Mouse (Mus musculus) layer of hippocampus, postnatal 25 days (tissue): ENCODE results near the gene Mmrn2. TPM values are rescaled to one million over a fixed set of nuclear protein-coding genes. Genes with fewer than 3 reads are reported as not detected.
"Not testable (repeated sequence)": the region's sequence is repeated elsewhere in the genome, so short reads cannot be mapped to it uniquely, and the experiment has no call there.

Experiments used
- DNase-seq, 2 experiments: peaks; one replicate each; pipeline ENCODE4 v3.0.0; 2022; ENCODE audit warnings: mixed read lengths in 2 of 2, low spot score in 1 of 2; ENCODE audit errors: extremely low spot score in 1 of 2
- total RNA-seq, 2 experiments: library from RNA; stranded (reverse); gene quantifications; 2 replicates each; pipeline ENCODE4 v1.2.3; 2021

Gene Mmrn2
- total RNA-seq, 2 experiments from 2014 or later = 3.5 to 3.9 TPM

GRCm38 (mm10) chr14:34399301-34399700 lies 24.0 kb downstream of the Mmrn2 start:
- no peak for DNase-seq

- no peak for DNase-seq
These were observed 24.8 kb downstream of the Mmrn2 start for GRCm38 (mm10) chr14:34400021-34400420.

DNA sequence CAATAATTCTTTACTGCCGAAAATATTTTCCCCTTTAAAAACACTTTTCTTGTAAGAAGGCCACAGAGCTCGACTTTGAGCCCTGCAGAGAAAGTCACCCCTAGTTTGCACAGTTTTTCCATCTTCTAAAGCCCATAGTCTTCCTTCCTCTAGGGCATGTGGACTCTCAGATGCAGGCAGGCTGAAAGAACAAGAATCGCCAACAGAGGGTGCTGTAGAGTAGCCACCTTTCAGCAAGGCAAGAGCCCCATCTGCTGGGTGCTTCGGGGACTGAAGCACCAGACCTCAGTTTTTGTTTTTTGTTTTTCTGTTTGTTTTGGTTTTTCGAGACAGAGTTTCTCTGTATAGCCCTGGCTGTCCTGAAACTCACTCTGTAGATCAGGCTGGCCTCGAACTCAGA lies 25.9 kb downstream of the Mmrn2 start:
- peak; percentile 41 to 86 for DNase-seq

DNA sequence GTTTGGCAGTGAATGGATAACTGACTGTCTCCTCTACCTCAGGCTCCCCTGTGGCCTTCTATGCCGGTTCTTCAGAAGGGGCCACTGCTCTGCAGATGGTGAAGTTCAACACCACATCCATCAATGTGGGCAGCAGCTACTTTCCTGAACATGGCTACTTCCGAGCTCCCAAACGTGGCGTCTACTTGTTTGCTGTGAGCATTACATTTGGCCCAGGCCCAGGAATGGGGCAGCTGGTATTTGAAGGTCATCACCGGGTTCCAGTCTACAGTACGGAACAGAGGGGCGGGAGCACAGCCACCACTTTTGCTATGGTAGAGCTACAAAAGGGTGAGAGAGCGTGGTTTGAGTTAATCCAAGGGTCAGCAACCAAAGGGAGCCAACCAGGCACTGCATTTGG lies 27.6 kb downstream of the Mmrn2 start:
- no peak for DNase-seq

DNA sequence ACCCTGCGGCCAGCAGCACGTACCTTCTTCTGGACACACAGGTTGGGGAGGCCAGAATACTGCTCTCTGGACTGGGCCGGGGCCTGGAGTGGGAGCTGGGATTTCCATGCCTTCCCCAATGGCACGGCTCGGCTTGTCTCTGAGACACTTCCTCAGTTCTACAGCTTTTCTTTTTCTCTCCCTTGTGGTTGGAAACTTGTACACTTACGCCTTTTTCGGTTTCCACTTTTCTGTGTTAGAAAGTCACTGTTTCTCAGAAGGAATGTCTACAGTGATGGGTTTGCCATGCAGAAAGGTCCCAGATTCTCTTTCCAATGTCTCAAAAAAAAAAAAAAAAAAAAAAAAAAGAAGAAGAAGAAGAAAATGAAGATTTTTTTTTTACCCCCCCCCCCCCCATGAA lies 28.2 kb downstream of the Mmrn2 start:
- no peak for DNase-seq

DNA sequence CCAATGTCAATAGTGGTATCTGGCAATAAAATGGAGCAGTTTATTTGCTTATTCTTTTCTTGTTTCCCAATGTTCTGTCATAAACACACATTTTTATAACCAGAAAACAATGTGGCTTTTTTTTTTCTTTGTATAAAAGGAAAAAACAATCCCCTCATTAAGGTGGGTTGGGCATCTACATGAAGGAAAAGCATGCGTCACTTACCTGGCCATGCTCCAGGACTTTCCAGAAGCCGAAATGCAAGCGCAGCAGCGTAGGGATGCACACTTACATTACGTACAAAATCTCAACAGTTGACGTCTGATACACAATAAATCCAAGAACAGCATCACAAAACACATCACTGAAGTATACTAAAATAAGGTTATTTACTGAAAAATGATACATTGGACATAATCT lies 35.5 kb downstream of the Mmrn2 start:
- DNase-seq = no peak

GRCm38 (mm10) chr14:34412164-34412896 lies 37.1 kb downstream of the Mmrn2 start:
- no peak for DNase-seq

DNA sequence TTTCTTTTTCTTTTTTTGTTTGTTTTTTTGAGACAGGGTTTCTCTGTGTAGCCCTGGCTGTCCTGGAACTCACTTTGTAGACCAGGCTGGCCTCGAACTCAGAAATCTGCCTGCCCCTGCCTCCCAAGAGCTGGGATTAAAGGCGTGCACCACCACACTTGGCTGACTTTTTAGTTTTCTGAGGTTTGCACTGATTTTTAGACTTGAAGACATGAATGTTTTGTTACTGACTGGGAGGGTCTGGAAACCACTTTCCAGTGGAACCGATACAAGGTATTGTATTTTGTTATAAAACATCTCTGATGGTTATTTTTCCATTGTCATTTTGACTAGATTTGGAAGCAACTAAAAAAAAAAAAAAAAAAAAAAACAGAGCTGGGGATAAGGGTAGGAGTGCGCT lies 41.7 kb downstream of the Mmrn2 start:
- DNase-seq = not testable (repeated sequence)

DNA sequence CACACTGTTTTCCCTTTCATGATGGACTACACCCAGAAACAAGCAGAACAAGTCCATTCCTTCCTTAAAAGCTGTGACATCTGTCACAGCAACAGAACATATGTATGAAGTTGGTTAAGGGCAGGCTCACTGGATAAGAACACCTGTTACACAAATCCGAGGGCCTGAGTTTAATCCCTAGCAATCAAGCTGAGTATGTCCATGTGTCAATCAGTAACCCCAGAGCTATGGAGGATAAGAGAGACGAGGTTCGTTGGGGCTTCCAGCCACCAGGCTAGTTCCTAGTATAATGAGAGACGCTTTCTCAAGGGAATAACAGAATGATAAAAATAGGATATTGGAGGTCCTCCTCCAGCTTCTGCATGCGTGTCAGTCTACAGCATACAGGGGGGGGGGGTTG lies 42.2 kb downstream of the Mmrn2 start:
- no peak for DNase-seq

DNA sequence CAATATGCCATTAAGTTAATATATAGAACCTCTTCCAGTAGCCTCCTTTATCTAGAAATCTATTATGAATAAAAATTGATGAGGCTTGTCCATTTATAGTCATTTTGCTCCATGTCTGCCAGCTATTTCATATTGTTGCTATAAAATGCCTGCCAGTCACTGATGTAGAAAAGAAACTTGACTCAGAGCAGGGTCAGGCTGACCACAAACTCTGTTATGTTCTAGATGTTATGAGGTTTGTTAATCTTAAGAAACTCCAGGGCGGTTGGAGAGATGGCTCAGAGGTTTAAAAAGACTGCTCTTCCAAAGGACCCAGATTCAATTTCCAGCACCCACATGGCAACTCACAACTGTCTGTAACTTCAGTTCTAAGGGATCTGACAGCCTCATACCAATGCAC lies 45.8 kb downstream of the Mmrn2 start:
- DNase-seq = no peak

DNA sequence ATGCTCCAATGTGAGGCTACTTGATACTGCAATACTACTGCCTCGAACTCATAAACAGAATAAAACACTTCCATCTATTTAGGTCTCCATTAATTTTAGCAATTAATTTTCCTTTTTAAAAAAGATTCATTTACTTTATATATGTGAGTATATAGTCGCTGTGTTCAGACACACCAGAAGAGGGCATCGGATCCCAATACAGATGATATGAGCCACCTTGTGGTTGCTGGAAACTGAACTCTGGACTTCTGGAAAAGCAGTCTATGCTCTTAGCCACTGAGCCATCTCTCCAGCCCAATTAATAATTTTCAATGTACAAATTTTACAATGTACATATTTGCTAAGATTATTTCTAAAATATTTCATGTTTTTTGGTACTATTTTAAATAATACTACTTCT lies 53.0 kb downstream of the Mmrn2 start:
- DNase-seq = no peak

- DNase-seq = no peak
These were observed 53.8 kb downstream of the Mmrn2 start for GRCm38 (mm10) chr14:34429069-34429468.

DNA sequence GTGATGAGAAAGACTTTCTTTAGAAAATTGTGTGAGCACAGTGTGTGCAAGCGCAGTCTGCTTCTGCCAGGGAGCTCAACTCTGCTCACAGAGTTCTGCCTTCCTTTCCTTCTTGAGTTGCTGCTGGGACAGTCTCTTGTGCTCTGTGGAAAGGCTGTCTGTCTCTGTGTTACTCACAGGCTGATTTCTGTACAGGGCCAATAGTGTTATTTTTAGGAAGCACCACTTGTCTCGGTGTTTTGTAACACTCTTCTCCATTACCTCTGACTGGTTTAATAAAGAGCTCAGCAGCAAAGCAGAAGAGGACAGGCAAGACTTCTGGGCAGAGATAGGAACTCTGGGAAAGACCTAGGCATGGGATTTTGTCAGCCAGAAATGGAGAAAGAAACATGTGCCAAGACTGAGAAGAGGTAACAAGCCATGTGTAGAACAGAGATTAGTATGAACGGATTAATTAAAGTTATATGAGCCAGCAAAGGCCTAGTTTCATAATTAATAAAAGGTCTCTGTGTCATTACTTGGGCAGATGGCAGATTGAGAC lies 65.3 kb downstream of the Mmrn2 start:
- no peak for DNase-seq

DNA sequence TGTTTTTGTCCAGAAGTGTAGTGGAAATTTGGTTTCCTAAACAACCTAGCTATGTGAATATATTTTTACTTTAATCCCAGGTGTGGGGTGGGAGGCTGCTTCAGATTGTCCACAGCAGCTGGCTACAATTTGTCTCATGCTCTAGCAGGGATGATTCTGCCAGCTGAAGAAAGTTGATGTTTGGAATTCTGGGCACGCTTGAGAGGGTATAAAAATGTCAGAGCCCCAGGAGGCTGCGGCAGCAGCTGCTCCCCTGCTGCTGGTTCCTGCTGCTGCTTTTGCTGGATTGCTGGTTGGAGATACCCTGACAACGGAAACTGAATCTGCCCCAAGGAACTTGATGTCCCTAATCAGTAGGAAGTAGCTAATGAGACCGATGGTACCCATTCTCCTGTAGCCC lies 67.3 kb downstream of the Mmrn2 start:
- no peak for DNase-seq

DNA sequence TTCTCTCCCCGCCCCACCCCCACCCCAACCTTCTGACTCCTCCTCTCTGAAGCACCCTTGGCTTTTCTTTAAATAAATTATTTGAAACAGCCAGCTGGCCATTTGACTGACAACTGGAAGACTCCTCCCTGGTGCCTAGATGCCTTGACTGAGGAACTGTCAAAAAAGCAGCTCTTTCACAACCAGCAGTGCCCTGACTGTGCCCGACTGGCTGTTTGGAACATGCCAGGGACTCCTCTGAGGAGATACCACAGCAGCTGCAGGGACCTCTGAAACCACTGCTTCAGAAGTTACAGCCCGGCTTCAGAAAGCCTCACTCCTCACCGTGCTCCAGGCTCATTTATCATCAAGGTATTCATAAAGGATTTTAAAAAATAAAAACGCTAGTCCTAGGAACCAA lies 69.1 kb downstream of the Mmrn2 start:
- no peak for DNase-seq

DNA sequence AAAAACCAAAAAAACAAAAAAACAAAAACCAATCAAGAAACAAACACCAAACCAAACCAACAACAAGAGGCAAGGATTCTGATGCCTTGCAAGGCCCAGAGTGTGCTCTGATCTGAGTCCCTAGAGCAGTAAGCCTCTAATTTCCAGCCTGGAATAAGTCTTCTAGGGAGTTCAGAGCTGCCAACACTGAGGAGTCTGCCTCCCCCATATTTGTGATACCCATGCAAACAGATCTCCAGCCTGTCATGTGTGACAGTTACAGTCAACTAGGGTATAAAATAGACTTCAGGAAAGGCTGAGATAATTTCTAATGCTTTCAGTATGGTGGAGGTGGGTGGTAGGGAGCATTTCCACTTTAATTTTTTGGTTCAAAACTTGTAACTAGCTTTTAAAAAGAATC lies 69.7 kb downstream of the Mmrn2 start:
- DNase-seq = no peak

DNA sequence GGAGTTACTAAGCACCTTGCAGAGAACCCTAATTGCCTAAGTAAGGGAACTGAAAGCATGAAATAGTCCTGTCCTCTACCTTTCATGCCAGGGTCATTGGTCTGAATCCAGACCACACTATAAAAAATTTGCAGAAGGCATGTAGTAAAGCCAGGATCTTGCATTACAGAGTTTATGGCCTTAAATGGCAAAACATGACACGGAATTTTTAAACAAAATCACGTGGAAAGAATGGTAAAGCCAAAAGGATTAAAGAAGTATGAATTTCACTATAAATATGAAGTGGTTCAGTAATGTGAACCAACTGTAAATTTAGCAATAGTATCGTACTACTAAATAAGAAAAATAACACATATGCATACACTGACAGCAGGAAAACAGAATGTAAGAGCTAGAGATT lies 70.1 kb downstream of the Mmrn2 start:
- no peak for DNase-seq

DNA sequence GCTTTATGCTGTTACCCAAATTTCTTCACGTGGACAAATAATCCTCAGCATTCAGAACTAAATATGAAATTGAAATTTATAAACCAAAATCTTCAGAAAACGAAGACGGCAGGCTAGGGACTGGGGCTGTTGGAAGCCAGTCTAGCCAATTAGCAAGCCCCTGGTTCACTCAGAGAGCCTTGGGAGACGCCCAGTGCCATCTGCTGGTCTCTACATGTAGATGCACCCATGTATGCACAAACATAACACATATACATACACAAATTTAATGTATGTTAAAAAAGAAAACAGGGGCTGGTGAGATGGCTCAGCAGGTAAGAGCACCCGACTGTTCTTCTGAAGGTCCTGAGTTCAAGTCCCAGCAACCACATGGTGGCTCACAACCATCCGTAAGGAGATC lies 71.4 kb downstream of the Mmrn2 start:
- DNase-seq = no peak

DNA sequence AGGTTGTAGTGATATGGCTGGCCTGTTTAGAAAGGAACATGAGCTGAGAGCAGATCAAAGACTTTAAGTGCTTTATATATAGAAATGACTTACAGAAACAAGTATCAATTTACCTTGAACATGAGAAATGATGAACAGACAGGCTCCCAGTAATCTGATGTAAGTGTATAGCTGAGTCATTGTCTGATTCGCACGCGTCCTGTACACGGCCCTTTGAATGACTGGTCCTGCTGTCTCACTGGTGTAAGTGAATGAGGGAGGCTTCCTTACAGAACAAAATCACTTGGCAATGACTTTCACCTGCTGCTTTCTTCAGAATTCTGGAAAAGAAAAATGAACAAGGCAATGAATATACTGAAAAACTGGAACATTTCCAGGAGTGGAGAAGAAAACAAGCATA lies 72.4 kb downstream of the Mmrn2 start:
- no peak for DNase-seq

DNA sequence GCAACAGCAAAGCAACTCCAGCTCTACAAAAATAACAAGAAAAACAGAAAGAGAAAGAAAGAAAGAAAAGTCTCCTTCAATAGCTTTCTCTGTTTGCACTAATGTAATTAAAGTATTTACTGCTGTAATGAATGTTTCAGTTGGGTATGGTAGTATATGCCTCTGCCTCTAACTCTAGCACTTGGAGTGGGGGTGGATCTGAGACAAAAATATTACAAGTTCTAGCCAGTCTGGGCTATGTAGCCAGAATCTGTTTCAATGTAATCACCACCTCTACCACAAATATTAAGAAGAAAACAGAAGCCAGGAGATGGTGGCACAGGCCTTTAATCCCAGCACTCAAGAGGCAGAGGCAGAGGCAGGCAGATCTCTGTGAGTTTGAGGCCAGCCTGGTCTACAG lies 73.1 kb downstream of the Mmrn2 start:
- no peak for DNase-seq

DNA sequence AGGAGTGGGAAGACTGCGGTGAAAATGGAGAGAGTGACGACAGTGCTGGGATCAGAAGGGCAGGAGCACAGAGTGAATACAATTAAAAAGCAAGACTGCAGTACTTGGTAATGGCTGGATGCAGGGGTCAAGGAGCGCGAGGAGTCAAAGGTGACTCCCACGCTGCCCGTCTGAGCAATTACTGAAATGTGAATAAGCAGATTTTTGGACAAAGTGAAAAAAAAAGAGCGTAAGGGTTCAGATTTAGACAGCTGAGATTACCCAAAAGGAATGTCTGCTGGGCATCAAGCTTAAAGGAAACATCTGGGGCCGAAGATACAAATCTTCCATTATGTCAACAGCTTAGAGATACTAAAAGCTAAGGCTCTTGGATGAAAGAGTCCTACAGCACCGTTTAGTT lies 74.5 kb downstream of the Mmrn2 start:
- no peak for DNase-seq

DNA sequence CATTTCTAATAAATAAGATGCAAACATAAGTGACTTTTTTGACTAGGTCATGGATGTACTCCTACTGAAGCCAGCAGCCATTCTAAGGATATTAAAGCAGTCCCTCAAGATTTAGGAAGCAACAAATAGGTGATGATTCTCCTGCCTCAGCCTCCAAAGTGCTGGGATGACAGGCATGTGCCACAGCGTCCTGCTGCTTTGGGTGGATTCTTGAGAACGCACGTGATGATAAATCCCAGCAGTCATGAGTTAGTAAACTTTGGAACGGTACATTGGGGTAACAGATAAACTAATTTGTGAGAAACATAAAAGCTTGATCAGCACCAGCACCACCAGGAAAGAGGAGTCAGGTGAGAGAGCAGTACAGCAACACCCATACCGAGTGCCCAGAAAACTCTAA lies 75.2 kb downstream of the Mmrn2 start:
- DNase-seq = no peak

DNA sequence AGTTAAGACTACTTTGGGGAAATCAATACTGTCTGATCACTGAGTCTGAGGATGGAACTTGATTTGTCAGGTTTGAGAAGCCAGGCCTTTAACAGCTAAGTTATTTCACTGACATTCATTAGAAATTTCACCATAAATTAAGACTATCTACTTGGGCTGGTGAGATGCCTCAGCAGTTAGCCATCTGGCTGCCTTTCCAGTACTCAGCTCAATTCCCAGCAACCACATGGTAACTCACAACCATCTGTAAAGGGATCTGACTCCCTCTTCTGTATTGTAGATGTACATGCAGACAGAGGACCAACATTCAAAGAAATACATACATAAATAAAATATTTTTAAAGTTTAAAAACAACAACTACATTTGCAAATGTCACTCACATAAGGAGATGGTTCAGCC lies 76.6 kb downstream of the Mmrn2 start:
- no peak for DNase-seq
